Mouse (Mus musculus): ENCODE measurements around the gene Krtap6-1.
"Not testable (repeated sequence)": the region's sequence is repeated elsewhere in the genome, so short reads cannot be mapped to it uniquely, and the experiment has no call there.

The Krtap6-1 gene

GRCm38 (mm10) chr16:89031399-89031798, at the start of gene Krtap6-1:
Gene Krtap6-1, plus strand, starts transcription at chr16:89031699.
- not testable (repeated sequence) for DNase-seq (ENCODE audit: low read depth)

- DNase-seq (ENCODE audit: low read depth), result no peak
These were observed 20.8 kb upstream of the Krtap6-1 start, which contains the start of gene Krtap22-2 for GRCm38 (mm10) chr16:89010659-89011058. Gene Krtap22-2, minus strand, starts transcription at chr16:89010759.

GRCm38 (mm10) chr16:89013973-89014372, 17.5 kb upstream of the Krtap6-1 start:
- DNase-seq (ENCODE audit: low read depth), result no peak

GRCm38 (mm10) chr16:89014984-89015383, 16.5 kb upstream of the Krtap6-1 start, which contains the start of gene Gm10229:
Gene Gm10229, plus strand, starts transcription at chr16:89015284.
- DNase-seq (ENCODE audit: low read depth), result not testable (repeated sequence)

- DNase-seq (ENCODE audit: low read depth), result not testable (repeated sequence)
These were observed 9.9 kb downstream of the Krtap6-1 start, which contains the start of gene Gm10228 for GRCm38 (mm10) chr16:89041372-89041771. Gene Gm10228, minus strand, starts transcription at chr16:89041472.

- no peak for DNase-seq (ENCODE audit: low read depth)
These were observed 16.3 kb downstream of the Krtap6-1 start, which contains the start of gene Krtap6-5 for GRCm38 (mm10) chr16:89047783-89048182. Gene Krtap6-5, minus strand, starts transcription at chr16:89047883.

- DNase-seq (ENCODE audit: low read depth), result not testable (repeated sequence)
These were observed 32.4 kb downstream of the Krtap6-1 start, which contains the start of gene 1110025L11Rik for GRCm38 (mm10) chr16:89063902-89064301. Gene 1110025L11Rik, minus strand, starts transcription at chr16:89064002.

- peak; percentile 1 for DNase-seq (ENCODE audit: low read depth)
These were observed 39.5 kb downstream of the Krtap6-1 start for GRCm38 (mm10) chr16:89071041-89071440.
